Mouse (Mus musculus) macrophage (primary cell): Measurements from ENCODE around the gene D230025D16Rik. TPM values are rescaled to one million over a fixed set of nuclear protein-coding genes. Genes with fewer than 3 reads are reported as not detected.
A peak's percentile ranks its signal among the peaks of the same experiment; 100 is the strongest.

Source experiments
- H3K27ac ChIP-seq: fragments of 350-480 bp; formaldehyde crosslinking; 2 replicates; pipeline ENCODE4 v1.9.0; 2021
- H3K36me3 ChIP-seq: fragments of 350-480 bp; formaldehyde crosslinking; 2 replicates; pipeline ENCODE4 v1.9.0; 2021; ENCODE audit errors: inconsistent target
- H3K4me3 ChIP-seq: fragments of 350-480 bp; formaldehyde crosslinking; 2 replicates; pipeline ENCODE4 v1.9.0; 2021; ENCODE audit errors: inconsistent target
- H3K79me2 ChIP-seq: fragments of 350-480 bp; formaldehyde crosslinking; 2 replicates; pipeline ENCODE4 v1.9.0; 2021; ENCODE audit errors: inconsistent target
- WGBS: methylation state at CpG from one replicate; pipeline ENCODE4 v1.1.7; 2026; ENCODE audit warnings: inconsistent platforms; ENCODE audit not compliant: missing documents; 5-methylcytosine and 5-hydroxymethylcytosine counted together
- polyA plus RNA-seq: library from polyadenylated mRNA; stranded (reverse); fragments of 250-400 nt; gene quantifications from 3 replicates; pipeline ENCODE4 v1.2.4, GENCODE M21; 2018; ENCODE audit warnings: inconsistent platforms

D230025D16Rik gene
- polyA plus RNA-seq, 1 experiment from 2014 or later = 16.3 TPM

DNA sequence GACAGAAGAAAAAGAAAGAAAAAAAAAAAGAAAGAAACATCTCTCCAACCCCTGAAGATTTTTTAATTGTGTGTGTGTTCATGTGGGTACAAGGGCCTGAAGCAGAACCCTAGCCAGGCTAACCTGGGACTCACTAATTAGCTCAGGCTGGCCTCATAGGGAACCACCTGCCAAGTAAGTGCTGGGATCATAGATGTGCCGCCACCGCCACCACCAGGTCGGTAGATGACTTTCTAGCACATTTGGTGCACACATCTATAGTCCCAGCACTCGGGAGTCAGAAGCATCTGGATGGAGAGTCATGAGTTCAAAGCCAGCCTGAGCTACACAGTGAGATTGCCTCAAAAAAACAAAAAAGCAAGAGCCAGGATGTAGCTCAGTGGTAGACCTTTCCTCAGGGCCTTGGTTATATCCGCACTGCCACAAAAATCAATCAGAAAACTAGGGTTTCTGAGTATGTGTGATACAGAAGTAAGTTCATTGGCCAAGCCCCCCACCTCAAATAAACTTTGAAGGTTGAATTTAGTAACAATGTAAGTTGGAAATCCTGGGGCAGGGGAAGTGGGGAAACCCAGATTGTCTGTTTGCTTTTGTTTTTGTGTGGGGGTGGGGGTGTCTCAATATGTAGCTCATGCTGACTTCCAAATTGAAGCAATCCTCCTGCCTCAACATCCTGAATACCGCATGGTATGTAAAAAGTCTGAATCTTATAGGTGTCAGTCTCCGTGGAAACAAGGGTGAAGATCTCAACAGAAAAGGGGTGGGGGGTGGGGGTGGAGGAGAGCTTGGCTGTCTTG, 32.6 kb downstream of the D230025D16Rik start:
- Histone ChIP-seq H3K27ac (no peak overlapping the region), H3K4me3 (no peak overlapping the region), H3K36me3 (no peaks in the 10 kb centered on the region; the same call in 1 of the 2 replicates), H3K79me2 (no peaks in the 10 kb centered on the region)
- 84% methylated on average over 7 of the region's 7 CpGs for whole genome bisulfite sequencing

DNA sequence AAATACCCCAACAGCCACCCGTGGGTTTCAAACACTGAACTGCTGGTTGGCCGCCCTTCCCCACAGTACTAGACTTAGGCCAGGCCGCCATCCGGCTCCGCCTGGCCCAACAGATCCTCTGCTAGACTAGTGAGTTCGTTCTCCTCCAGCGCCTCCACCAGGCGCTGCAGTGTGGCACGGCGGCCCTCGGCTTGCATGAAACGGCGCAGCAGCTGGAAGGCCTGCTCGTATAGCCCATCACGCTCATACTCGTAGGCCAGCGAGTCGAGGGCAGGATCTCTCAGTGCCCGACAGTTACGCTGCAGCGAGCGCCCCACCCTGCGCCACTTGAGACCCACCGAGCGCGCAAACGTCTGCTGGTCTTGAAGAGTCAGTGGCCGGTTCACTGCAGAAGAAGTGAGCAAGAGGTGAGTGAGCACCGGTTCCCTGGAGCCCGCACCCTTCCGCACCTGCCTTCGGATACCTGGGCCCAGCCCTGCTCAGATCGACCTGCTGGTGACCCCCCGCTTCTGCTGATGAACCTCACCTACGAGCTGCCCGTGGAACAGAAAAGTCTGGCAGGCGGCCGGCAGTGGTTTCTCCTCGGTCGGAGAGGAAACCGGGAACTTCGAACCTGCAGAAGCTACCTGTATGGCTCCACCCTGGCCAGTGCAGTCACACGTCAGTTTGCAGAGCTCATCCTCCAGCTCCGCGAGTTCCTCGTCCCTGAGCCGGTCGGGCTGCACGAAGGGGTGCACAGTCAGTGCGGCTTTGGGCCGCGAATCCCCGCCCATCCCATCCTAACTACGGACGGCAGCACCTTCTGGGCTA, 34.2 kb downstream of the D230025D16Rik start:
- H3K79me2 ChIP-seq = peaks cover 14% of the 10 kb centered on the region; the same call in 1 of the 2 replicates
- H3K27ac ChIP-seq = no peak overlapping the region
- no peaks in the 10 kb centered on the region; the same call in 1 of the 2 replicates for H3K36me3 ChIP-seq
- 60% methylated on average over 55 of the region's 55 CpGs for WGBS
- H3K4me3 ChIP-seq = no peak overlapping the region

DNA sequence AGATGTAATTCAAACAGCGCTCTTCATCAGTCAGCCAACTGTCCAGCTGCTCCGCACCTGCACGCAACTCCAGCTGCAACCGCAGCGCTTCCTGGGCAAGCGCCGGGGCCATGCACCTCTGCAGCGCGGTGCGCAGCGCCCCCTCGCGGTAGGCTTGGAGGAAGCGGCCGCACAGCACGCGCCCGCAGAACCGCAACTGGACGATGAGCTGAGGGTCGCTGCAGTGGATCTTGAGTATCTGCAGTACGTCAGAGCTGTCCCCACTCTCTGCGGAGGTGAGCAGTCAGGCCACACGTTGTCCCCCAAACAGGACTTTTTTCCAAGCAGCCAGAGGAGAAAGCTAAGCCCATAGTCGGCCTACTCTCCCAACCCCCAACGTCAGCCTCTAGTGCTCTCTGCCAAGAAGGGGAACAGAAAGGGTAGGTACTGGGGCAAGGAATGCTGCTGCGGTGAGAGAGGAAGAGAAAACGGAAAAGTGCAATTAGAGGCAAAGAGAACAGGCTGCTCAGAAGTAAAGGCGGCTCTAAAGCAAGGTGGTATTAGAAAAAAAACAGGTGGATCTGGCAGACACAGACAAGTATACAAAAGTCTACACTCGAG, 34.9 kb downstream of the D230025D16Rik start:
- H3K27ac ChIP-seq = no peak overlapping the region

DNA sequence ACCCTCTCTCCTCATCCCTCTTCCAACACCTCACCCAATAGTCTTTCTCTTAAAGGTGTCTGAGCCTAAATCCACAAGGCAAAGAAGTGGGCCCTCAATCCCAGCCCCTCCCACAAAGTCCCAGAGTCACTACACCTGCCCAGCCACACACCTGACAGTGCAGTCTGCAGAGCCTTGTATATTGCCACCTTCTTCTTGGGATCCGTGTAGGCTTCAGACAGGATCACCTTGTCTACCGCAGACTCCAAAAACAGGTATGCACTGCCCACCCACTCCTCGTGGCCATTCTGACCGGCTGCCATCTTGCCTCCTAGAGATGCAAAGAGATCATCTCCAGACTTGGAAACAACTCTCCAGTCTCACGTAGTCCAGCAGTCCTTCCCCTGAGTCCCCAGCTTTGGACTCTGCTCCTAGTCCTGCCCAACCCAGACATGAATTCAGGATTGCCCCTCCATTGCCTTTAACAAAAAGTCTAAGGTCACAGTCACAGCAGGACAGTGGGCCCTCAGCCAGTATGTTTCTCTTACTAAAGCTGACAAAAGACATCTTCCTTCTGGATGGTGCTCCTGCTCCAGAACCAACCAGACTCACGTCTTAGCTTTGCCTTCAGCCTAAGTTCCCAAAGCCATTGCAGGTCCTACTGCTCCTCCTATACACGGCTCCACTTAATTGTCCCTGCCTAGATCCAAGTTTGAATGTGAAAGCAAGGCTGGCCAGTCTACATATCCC, 35.6 kb downstream of the D230025D16Rik start:
- peaks cover 16% of the 10 kb centered on the region; the same call in 1 of the 2 replicates for H3K79me2 ChIP-seq
- no peaks in the 10 kb centered on the region; the same call in 1 of the 2 replicates for H3K36me3 ChIP-seq
- H3K27ac ChIP-seq = no peak overlapping the region
- H3K4me3 ChIP-seq = no peak overlapping the region
- 84% methylated on average over 7 of the region's 7 CpGs for WGBS

More for the DNA sequence above, 34.9 kb downstream of the D230025D16Rik start:
- Histone ChIP-seq H3K36me3 (no peaks in the 10 kb centered on the region; the same call in 1 of the 2 replicates), H3K79me2 (peaks cover 16% of the 10 kb centered on the region; the same call in 1 of the 2 replicates), H3K4me3 (no peak overlapping the region)
- 3% methylated on average over 29 of the region's 30 CpGs for WGBS

DNA sequence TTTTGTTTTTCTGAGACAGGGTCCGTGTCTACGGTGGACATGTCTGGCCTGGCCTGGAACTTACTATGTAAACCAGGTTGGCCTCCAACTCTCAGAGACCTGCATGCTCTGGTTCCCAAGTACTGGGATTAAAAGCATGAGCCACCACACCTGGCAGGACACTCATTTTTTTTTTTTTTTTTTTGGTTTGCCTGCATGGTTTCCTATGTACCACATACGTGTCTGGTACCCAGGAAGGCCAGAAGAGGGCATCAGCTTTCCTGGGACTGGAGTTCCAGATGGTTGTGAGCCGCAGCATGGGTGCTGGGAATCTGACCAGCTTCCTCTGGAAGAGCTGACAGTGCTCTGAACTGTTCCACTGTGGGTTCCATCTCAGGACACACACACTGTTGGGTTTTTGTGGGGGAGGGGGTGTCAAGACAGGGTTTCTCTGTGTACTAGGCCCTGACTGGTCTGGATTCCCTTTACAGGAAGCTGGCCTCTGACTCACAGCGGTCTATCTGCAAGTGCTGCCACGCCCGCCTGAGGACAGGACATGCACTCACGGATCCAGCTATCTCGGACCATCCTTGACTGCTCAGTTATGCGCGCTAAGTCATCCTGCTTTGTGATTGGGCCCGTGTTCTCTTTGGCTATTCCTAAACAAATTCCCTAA, 36.5 kb downstream of the D230025D16Rik start:
- WGBS = 89% methylated on average over 12 of the region's 12 CpGs
- H3K36me3 ChIP-seq = no peaks in the 10 kb centered on the region; the same call in 1 of the 2 replicates
- peaks cover 16% of the 10 kb centered on the region; the same call in 1 of the 2 replicates for H3K79me2 ChIP-seq
- no peak overlapping the region for H3K4me3 ChIP-seq
- no peak overlapping the region for H3K27ac ChIP-seq

DNA sequence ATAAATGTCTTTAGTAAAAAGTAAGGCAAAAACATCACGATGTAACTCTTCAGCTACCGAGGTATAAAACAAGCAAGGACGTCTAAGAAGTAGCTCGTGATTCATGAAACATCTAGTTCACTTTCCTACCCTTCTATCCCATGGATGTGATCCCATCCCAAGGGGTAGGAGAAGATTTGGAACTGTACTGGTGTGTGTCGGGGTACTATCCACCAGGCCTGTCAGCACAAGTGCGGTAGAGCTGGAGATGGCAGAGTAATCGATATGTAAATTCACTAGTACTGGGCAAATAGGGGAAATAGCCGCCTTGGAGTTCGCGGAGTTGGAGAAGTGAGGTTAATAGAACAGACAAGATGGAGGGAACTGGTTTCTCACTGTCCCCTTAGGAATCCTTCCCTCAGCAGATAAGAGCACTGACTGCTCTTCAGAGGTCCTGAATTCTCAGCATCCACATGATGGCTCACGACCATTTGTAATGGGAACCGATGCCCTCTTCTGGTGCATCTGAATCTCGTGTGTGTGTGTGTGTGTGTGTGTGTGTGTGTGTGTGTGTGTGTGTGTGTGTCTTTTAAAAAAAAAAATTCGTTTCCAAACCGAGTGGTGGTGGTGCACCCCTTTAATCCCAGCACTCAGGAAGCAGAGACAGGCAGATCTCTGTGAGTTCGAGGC, 38.4 kb downstream of the D230025D16Rik start:
- WGBS = 67% methylated on average over 14 of the region's 16 CpGs
- H3K36me3 ChIP-seq = peaks cover 10% of the 10 kb centered on the region; the same call in 1 of the 2 replicates
- peaks cover 16% of the 10 kb centered on the region; the same call in 1 of the 2 replicates for H3K79me2 ChIP-seq
- H3K4me3 ChIP-seq = peak overlapping the region; percentile 95
- H3K27ac ChIP-seq = no peak overlapping the region

DNA sequence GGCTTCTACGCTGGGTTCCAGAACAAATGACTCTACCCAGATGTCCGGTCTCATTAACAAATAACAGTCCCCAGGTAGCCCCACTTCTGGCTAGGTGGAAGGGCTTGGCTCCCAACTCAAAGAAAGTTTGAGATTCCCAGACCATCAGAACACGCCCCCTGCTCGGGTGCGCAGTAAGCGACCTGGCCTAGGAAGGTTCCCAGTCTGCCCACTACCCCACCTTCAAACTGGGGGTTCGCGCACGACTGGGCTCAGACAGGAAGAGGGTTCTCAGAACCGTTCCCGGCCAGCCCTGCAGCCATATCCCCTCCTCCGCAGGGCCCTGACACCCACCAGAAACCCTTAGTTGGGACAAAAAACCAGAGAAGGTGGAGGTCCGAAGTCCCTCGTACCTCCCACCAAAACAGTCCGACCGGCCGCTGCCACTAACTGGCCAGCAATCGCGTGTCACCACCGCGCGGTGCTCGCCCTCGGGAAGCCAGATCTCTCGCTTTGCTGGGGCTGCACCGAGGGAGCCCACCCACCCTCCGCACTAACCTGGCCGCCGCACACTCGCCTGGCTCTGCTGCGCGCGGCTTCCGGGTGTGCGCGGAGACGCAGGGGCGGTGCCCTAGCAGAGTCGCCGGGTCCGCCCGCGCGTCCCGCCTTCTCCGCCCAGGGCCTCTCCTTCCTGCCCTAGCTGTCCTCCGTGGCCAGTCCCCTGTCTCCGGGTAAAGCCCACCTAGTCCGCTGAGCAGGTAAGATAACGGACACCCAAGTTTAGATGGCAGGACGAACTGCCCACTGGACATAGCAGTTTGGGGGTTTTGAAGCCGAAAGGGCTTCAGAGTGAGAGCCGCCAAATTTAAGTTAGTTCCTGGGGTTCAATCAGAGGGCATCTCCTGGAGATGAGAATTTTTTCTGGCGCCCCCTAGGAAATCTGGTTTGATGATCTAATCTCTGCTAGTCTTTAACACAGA, 39.4 kb downstream of the D230025D16Rik start, which contains the start of the genes Tradd and Fbxl8:
Tradd (minus strand) TSS at position 586 of the 959 bp plus-strand sequence.
Fbxl8 (plus strand) TSS at position 625 of the 959 bp plus-strand sequence.
- H3K27ac ChIP-seq = peak within 1 kb of the TSS; percentile 55
- peaks cover 10% of the 10 kb centered on the region; the same call in 1 of the 2 replicates for H3K36me3 ChIP-seq
- peaks cover 16% of the 10 kb centered on the region; the same call in 1 of the 2 replicates for H3K79me2 ChIP-seq
- H3K4me3 ChIP-seq = peak within 1 kb of the TSS; percentile 95
- WGBS = 1% methylated on average over 54 of the region's 54 CpGs

DNA sequence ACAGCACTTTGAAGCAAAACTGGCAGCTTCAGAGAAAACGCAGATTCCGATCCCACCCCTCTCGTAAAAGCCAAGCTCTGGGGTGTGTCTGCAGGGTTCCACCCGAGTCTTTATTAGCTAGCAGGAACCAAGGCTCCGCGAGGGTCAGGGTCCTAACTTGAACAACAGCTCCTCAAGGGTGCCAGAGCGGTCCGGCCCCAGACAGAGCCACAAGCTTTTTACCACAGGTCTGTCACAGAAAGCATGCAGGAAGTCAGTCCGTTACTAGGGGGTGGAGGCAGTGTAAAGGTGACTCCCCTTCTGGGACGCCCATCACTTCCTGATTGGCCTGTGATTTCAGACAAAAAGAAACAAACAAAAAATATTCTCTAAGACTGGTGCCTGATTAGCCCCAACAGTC, 40.2 kb downstream of the D230025D16Rik start:
- 2% methylated on average over 10 of the region's 10 CpGs for WGBS
- H3K27ac ChIP-seq = peak overlapping the region; percentile 55
- peaks cover 16% of the 10 kb centered on the region; the same call in 1 of the 2 replicates for H3K79me2 ChIP-seq
- peaks cover 10% of the 10 kb centered on the region; the same call in 1 of the 2 replicates for H3K36me3 ChIP-seq
- peak overlapping the region; percentile 95 for H3K4me3 ChIP-seq

DNA sequence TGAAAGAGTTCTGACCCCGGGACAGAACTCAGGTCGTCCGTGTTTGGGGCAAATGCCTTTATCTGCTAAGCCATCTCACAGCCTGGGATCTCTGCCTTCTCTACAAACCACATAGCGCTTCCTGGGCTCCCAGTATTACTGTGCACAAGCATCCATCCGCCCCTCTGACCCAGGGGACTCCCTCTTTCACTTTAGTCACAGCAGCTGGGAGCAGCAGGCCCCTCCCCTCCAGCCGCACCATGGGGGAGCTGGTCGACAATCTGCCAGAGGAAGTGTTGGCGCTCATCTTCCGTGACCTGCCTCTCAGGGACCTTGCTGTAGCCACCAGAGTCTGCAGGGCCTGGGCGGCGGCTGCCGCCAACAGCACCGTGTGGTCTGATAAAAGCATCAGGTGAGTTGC, 41.8 kb downstream of the D230025D16Rik start:
- H3K36me3 ChIP-seq = peaks cover 10% of the 10 kb centered on the region; the same call in 1 of the 2 replicates
- peaks cover 16% of the 10 kb centered on the region; the same call in 1 of the 2 replicates for H3K79me2 ChIP-seq
- H3K27ac ChIP-seq = no peak overlapping the region
- H3K4me3 ChIP-seq = no peak overlapping the region
- WGBS = 84% methylated on average over 13 of the region's 13 CpGs

DNA sequence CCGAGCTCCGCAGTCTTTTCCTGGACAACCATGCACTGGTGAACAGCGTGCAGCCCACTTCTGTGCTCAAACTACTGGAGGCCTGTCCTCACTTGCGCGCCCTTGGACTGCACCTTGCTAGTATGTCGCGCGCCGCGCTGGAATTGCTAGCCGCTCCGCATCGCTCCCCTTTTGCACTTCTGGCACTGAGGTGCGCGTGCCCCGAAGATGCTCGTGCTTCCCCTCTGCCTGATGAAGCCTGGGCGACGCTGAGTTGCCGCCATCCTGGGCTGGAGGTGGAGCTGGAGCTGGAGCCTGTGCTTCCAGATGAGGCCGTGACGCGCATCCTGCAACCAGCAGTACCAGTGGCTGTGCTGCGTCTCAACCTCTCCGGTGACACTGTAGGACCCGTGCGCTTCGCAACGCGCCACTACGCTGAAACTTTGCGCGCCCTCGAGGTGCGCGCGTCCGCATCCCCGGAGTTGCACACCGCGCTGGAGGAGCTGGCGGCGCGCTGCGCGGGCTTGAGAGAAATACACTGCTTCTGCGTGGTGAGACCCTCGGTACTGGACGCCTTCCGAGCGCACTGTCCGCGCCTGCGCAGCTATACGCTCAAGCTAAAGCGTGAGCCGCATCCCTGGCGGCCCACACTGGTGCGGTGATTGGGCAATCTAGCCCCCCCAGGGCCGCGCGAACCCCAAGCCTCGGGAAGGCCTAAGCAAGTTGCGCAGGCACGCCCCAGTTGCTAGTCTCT, 43.6 kb downstream of the D230025D16Rik start:
- WGBS = 60% methylated on average over 65 of the region's 65 CpGs
- H3K36me3 ChIP-seq = peaks cover 10% of the 10 kb centered on the region; the same call in 1 of the 2 replicates
- H3K79me2 ChIP-seq = peaks cover 7% of the 10 kb centered on the region; the same call in 1 of the 2 replicates
- H3K4me3 ChIP-seq = no peak overlapping the region
- no peak overlapping the region for H3K27ac ChIP-seq

DNA sequence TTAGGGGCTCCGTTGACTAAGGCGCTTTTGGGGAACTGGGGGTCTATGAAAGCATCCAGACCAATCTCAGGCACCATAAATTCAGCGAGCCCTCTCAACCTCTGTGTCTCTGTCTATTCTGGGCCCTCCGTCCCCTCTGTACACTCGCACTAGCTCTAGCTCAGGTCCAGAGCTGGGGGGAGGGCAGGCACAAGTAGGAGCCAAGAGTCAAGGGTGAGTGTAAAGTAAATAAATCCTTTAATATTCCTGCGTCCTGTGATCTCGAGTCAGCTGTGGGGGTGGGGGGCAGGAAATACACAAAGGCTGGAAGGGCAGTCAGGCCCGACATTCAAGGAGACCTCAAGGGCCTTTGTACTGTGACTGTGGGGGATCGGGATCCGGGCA, 44.1 kb downstream of the D230025D16Rik start:
- Histone ChIP-seq H3K36me3 (peaks cover 10% of the 10 kb centered on the region; the same call in 1 of the 2 replicates), H3K4me3 (no peak overlapping the region; the same call in 1 of the 2 replicates), H3K27ac (no peak overlapping the region), H3K79me2 (peaks cover 2% of the 10 kb centered on the region; the same call in 1 of the 2 replicates)
- 34% methylated on average over 10 of the region's 10 CpGs for WGBS
